Mouse (Mus musculus) E14TG2a.4 (cell line): ENCODE results near the gene Lxn.

Experiments
- CTCF ChIP-seq: conservative IDR thresholded peaks from 2 replicates; pipeline ENCODE4 v1.5.1; 2014; ENCODE audit warnings: low read length
- NANOG ChIP-seq: IDR thresholded peaks from 2 replicates; pipeline ENCODE4 v1.6.1; 2014; ENCODE audit warnings: borderline replicate concordance, low read length, mixed read lengths

GRCm38 (mm10) chr3:67462578-67462977 is 1.1 kb downstream of the Lxn start:
- TF ChIP-seq CTCF (no peak), NANOG (no peak)
